Mouse (Mus musculus) liver, embryonic 11.5 days (tissue): ENCODE measurements around the gene Coro2b. TPM values are rescaled to one million over a fixed set of nuclear protein-coding genes. Genes with fewer than 3 reads are reported as not detected.

Experiments used
- ATAC-seq: fragments of 200-750 bp; cut with Nextera tagmentation; replicated peaks from 2 replicates; pipeline ENCODE4 v1.8.0; 2017; ENCODE audit warnings: moderate number of reproducible peaks, mild to moderate bottlenecking, moderate TSS enrichment, moderate library complexity; ENCODE audit not compliant: low FRiP score
- DNase-seq: peaks from one replicate; pipeline ENCODE4 v3.0.0-alpha.2; 2017; ENCODE audit warnings: low spot score
- H3K27ac ChIP-seq: fragments of 300-500 bp; sonication (generic); 2 replicates; pipeline ENCODE4 v1.5.1; 2014; ENCODE audit warnings: mild to moderate bottlenecking, low read depth, low read length, control low read depth
- H3K27me3 ChIP-seq: fragments of 300-500 bp; sonication (generic); replicated peaks from 2 replicates; pipeline ENCODE4 v1.6.1; 2014; ENCODE audit warnings: low read length, mixed read lengths; ENCODE audit not compliant: control insufficient read depth, insufficient read depth
- H3K36me3 ChIP-seq: fragments of 300-500 bp; sonication (generic); 2 replicates; pipeline ENCODE4 v1.6.1; 2014; ENCODE audit warnings: mild to moderate bottlenecking, low read length, moderate library complexity, mixed read lengths; ENCODE audit not compliant: control insufficient read depth, insufficient read depth
- H3K4me1 ChIP-seq: fragments of 300-500 bp; sonication (generic); replicated peaks from 2 replicates; pipeline ENCODE4 v1.6.1; 2014; ENCODE audit warnings: low read length, mixed read lengths; ENCODE audit not compliant: control insufficient read depth, insufficient read depth
- H3K4me2 ChIP-seq: fragments of 300-500 bp; sonication (generic); 2 replicates; pipeline ENCODE4 v1.6.1; 2014; ENCODE audit warnings: mild to moderate bottlenecking, control low read depth, moderate library complexity
- H3K4me3 ChIP-seq: fragments of 300-500 bp; sonication (generic); 2 replicates; pipeline ENCODE4 v1.5.1; 2014; ENCODE audit warnings: low read depth, low read length, control low read depth
- H3K9ac ChIP-seq: fragments of 300-500 bp; sonication (generic); 2 replicates; pipeline ENCODE4 v1.6.1; 2014; ENCODE audit warnings: low read depth, low read length, control low read depth
- H3K9me3 ChIP-seq: fragments of 300-500 bp; sonication (generic); 2 replicates; pipeline ENCODE4 v1.6.1; 2016; ENCODE audit warnings: low read length, inconsistent platforms, mixed read lengths; ENCODE audit not compliant: control insufficient read depth
- WGBS: fragments of 180-500 bp; shearing (Covaris S2); extraction: QIAGEN DNeasy Blood & Tissue Kit; methylation state at CpG from one replicate; pipeline ENCODE4 v1.1.7; 2014; 5-methylcytosine and 5-hydroxymethylcytosine counted together
- polyA plus RNA-seq: library from polyadenylated mRNA; unstranded; fragments of >200 nt; fragmentation: Nextera tagmentation; extraction: Ambion mirVana; gene quantifications from 2 replicates; pipeline ENCODE4 v1.2.1, GENCODE M21; 2014

Gene Coro2b
- polyA plus RNA-seq, 1 experiment from 2014 or later, result 4.8 TPM

- ATAC-seq, result no peak
- no peak for DNase-seq
- Histone ChIP-seq H3K4me1 (peaks cover 8% of the 10 kb centered on the region), H3K9ac (no peak overlapping the region), H3K27ac (no peak overlapping the region), H3K4me2 (no peak overlapping the region), H3K4me3 (no peak overlapping the region), H3K36me3 (no peaks in the 10 kb centered on the region), H3K27me3 (peaks cover 34% of the 10 kb centered on the region), H3K9me3 (no peaks in the 10 kb centered on the region)
- 85% methylated on average over 7 of the region's 7 CpGs for WGBS
These were observed 2.2 kb downstream of the Coro2b start for GRCm38 (mm10) chr9:62534691-62535090.

- no peak overlapping the region for H3K4me2 ChIP-seq
- H3K4me1 ChIP-seq, result peaks cover 8% of the 10 kb centered on the region
- H3K9me3 ChIP-seq, result no peaks in the 10 kb centered on the region
- 75% methylated on average over 2 of the region's 2 CpGs for WGBS
- DNase-seq (no peak), ATAC-seq (no peak)
- no peaks in the 10 kb centered on the region for H3K36me3 ChIP-seq
- no peak overlapping the region for H3K4me3 ChIP-seq
- peaks cover 34% of the 10 kb centered on the region for H3K27me3 ChIP-seq
- H3K27ac ChIP-seq, result no peak overlapping the region
- no peak overlapping the region for H3K9ac ChIP-seq
These were observed 2.7 kb downstream of the Coro2b start for GRCm38 (mm10) chr9:62534158-62534557.

- Histone ChIP-seq H3K4me3 (no peak overlapping the region), H3K27me3 (peaks cover 33% of the 10 kb centered on the region), H3K4me2 (no peak overlapping the region), H3K36me3 (no peaks in the 10 kb centered on the region), H3K27ac (no peak overlapping the region), H3K4me1 (peaks cover 8% of the 10 kb centered on the region), H3K9ac (no peak overlapping the region), H3K9me3 (no peaks in the 10 kb centered on the region)
- no peak for ATAC-seq
- WGBS, result 78% methylated on average over 11 of the region's 11 CpGs
- DNase-seq, result no peak
These were observed 4.0 kb downstream of the Coro2b start for GRCm38 (mm10) chr9:62532876-62533275.

- Histone ChIP-seq H3K27me3 (peaks cover 21% of the 10 kb centered on the region), H3K9ac (no peak overlapping the region)
- WGBS, result 37% methylated on average over 12 of the region's 12 CpGs
These were observed 5.2 kb downstream of the Coro2b start for GRCm38 (mm10) chr9:62531459-62532275.

GRCm38 (mm10) chr9:62528527-62528926 is 8.3 kb downstream of the Coro2b start:
- H3K27me3 ChIP-seq, result no peaks in the 10 kb centered on the region
- no peaks in the 10 kb centered on the region for H3K36me3 ChIP-seq
- H3K27ac ChIP-seq, result no peak overlapping the region
- no peak overlapping the region for H3K9ac ChIP-seq
- peaks cover 8% of the 10 kb centered on the region for H3K4me1 ChIP-seq
- WGBS, result 82% methylated on average over 11 of the region's 11 CpGs
- DNase-seq (no peak), ATAC-seq (no peak)
- no peak overlapping the region for H3K4me3 ChIP-seq
- H3K9me3 ChIP-seq, result no peaks in the 10 kb centered on the region
- H3K4me2 ChIP-seq, result no peak overlapping the region

More at GRCm38 (mm10) chr9:62531459-62532275, 5.2 kb downstream of the Coro2b start:
- peak; percentile 46 for DNase-seq
- H3K4me1 ChIP-seq, result peaks cover 8% of the 10 kb centered on the region
- H3K4me2 ChIP-seq, result no peak overlapping the region
- no peak for ATAC-seq
- no peak overlapping the region for H3K4me3 ChIP-seq
- no peak overlapping the region for H3K27ac ChIP-seq
- H3K36me3 ChIP-seq, result no peaks in the 10 kb centered on the region
- H3K9me3 ChIP-seq, result no peaks in the 10 kb centered on the region

- Histone ChIP-seq H3K4me3 (no peak overlapping the region), H3K4me1 (peaks cover 18% of the 10 kb centered on the region), H3K36me3 (no peaks in the 10 kb centered on the region), H3K4me2 (no peak overlapping the region), H3K27me3 (peaks cover 4% of the 10 kb centered on the region; the same call in 1 of the 2 replicates), H3K9ac (no peak overlapping the region), H3K27ac (no peak overlapping the region), H3K9me3 (no peaks in the 10 kb centered on the region)
- DNase-seq, result no peak
- no peak for ATAC-seq
- WGBS, result 70% methylated on average over 8 of the region's 8 CpGs
These were observed 10.0 kb downstream of the Coro2b start for GRCm38 (mm10) chr9:62526858-62527257.

- H3K4me3 ChIP-seq, result no peak overlapping the region
- no peak overlapping the region for H3K27ac ChIP-seq
- H3K9ac ChIP-seq, result no peak overlapping the region
- DNase-seq, result no peak
- no peak overlapping the region for H3K4me2 ChIP-seq
- H3K4me1 ChIP-seq, result peaks cover 18% of the 10 kb centered on the region
- no peaks in the 10 kb centered on the region for H3K9me3 ChIP-seq
- WGBS, result 63% methylated on average over 3 of the region's 3 CpGs
- ATAC-seq, result no peak
- H3K27me3 ChIP-seq, result peaks cover 4% of the 10 kb centered on the region; the same call in 1 of the 2 replicates
- no peaks in the 10 kb centered on the region for H3K36me3 ChIP-seq
These were observed 10.4 kb downstream of the Coro2b start for GRCm38 (mm10) chr9:62526451-62526850.

- H3K4me3 ChIP-seq, result no peak overlapping the region
- no peaks in the 10 kb centered on the region for H3K36me3 ChIP-seq
- peaks cover 23% of the 10 kb centered on the region for H3K4me1 ChIP-seq
These were observed 12.0 kb downstream of the Coro2b start for GRCm38 (mm10) chr9:62524761-62525308.

More at GRCm38 (mm10) chr9:62524761-62525308, 12.0 kb downstream of the Coro2b start:
- Histone ChIP-seq H3K4me2 (no peak overlapping the region), H3K9ac (no peak overlapping the region), H3K27ac (no peak overlapping the region), H3K27me3 (peaks cover 4% of the 10 kb centered on the region; the same call in 1 of the 2 replicates), H3K9me3 (no peaks in the 10 kb centered on the region)
- DNase-seq, result no peak
- no peak for ATAC-seq
- WGBS, result 44% methylated on average over 4 of the region's 4 CpGs
